Mouse (Mus musculus) spleen, adult 2 months (tissue): ENCODE results near the gene Nepro. TPM values are rescaled to one million over a fixed set of nuclear protein-coding genes. Genes with fewer than 3 reads are reported as not detected.

Experiments used
- DNase-seq, 2 experiments: peaks; one replicate each; pipeline versions ENCODE4 v3.0.0 to v3.0.0-alpha.2; 2012 to 2021; ENCODE audit warnings: low spot score in 2 of 2, low read depth in 1 of 2
- H3K27ac ChIP-seq: fragments of 200-500 bp; 2 replicates; pipeline ENCODE4 v1.5.1; 2012; ENCODE audit warnings: low read length, inconsistent platforms; ENCODE audit not compliant: insufficient read depth
- H3K27me3 ChIP-seq: fragments of 200-500 bp; 2 replicates; pipeline ENCODE4 v1.6.1; 2012; ENCODE audit warnings: mild to moderate bottlenecking, moderate library complexity, low read length, inconsistent platforms; ENCODE audit not compliant: control insufficient read depth, insufficient read depth
- H3K36me3 ChIP-seq: fragments of 200-500 bp; 2 replicates; pipeline ENCODE4 v1.6.1; 2012; ENCODE audit warnings: mild to moderate bottlenecking, low read length, inconsistent platforms; ENCODE audit not compliant: control insufficient read depth, insufficient read depth
- H3K4me1 ChIP-seq: fragments of 200-500 bp; 2 replicates; pipeline ENCODE4 v1.6.1; 2011; ENCODE audit warnings: inconsistent platforms; ENCODE audit not compliant: control insufficient read depth, insufficient read depth, insufficient read length
- H3K4me3 ChIP-seq: fragments of 200-500 bp; 2 replicates; pipeline ENCODE4 v1.5.1; 2011; ENCODE audit warnings: mild to moderate bottlenecking, inconsistent platforms; ENCODE audit not compliant: insufficient read depth, insufficient read length; ENCODE audit errors: extremely low read depth
- CTCF ChIP-seq: fragments of 200-500 bp; IDR thresholded peaks from 2 replicates; pipeline ENCODE4 v1.5.1; 2011; ENCODE audit warnings: mild to moderate bottlenecking, inconsistent platforms; ENCODE audit not compliant: insufficient read depth, insufficient read length, insufficient replicate concordance; ENCODE audit errors: extremely low read depth
- POLR2A ChIP-seq: fragments of 200-500 bp; IDR thresholded peaks from 2 replicates; pipeline ENCODE4 v1.6.1; 2011; ENCODE audit warnings: low read depth, low read length, inconsistent platforms
- whole genome bisulfite sequencing: fragments of 180-500 bp; shearing (Covaris S2); methylation state at CpG from one replicate; pipeline ENCODE4 v1.1.7; 2018; 5-methylcytosine and 5-hydroxymethylcytosine counted together
- polyA plus RNA-seq: library from polyadenylated mRNA; depleted of rRNA; stranded (reverse); fragments of >200 nt; gene quantifications from 2 replicates; pipeline ENCODE4 v1.2.3, GENCODE M21; 2012

The Nepro gene
- polyA plus RNA-seq, 1 experiment, result 2.2 TPM

- WGBS, result 77% methylated on average over 7 of the region's 7 CpGs
- Histone ChIP-seq H3K36me3 (no peaks in the 10 kb centered on the region), H3K27ac (no peak overlapping the region), H3K27me3 (no peaks in the 10 kb centered on the region), H3K4me1 (no peaks in the 10 kb centered on the region; the same call in 1 of the 2 replicates), H3K4me3 (no peak overlapping the region)
- no peak for DNase-seq
- no peak for TF ChIP-seq POLR2A
- TF ChIP-seq CTCF, result no peak
Observed at GRCm38 (mm10) chr16:44685401-44685800, 38.7 kb upstream of the Nepro start.

GRCm38 (mm10) chr16:44686991-44687718, 36.9 kb upstream of the Nepro start:
- TF ChIP-seq CTCF (no peak), POLR2A (no peak)
- 81% methylated on average over 20 of the region's 20 CpGs for WGBS
- Histone ChIP-seq H3K4me3 (no peak overlapping the region), H3K27ac (no peak overlapping the region), H3K36me3 (no peaks in the 10 kb centered on the region), H3K27me3 (no peaks in the 10 kb centered on the region), H3K4me1 (no peaks in the 10 kb centered on the region; the same call in 1 of the 2 replicates)
- DNase-seq, result no peak

GRCm38 (mm10) chr16:44687719-44688420, 36.2 kb upstream of the Nepro start:
- no peak for DNase-seq
- Histone ChIP-seq H3K27me3 (no peaks in the 10 kb centered on the region), H3K27ac (no peak overlapping the region), H3K4me1 (no peaks in the 10 kb centered on the region; the same call in 1 of the 2 replicates), H3K36me3 (no peaks in the 10 kb centered on the region), H3K4me3 (no peak overlapping the region; the same call in 1 of the 2 replicates)
- WGBS, result 18% methylated on average over 18 of the region's 18 CpGs
- TF ChIP-seq CTCF (no peak), POLR2A (no peak)

- no peak overlapping the region for H3K4me3 ChIP-seq
- WGBS, result 45% methylated on average over 4 of the region's 4 CpGs
- no peaks in the 10 kb centered on the region for H3K27me3 ChIP-seq
- TF ChIP-seq POLR2A (no peak), CTCF (no peak)
- H3K36me3 ChIP-seq, result no peaks in the 10 kb centered on the region
- no peaks in the 10 kb centered on the region; the same call in 1 of the 2 replicates for H3K4me1 ChIP-seq
- H3K27ac ChIP-seq, result no peak overlapping the region
- no peak for DNase-seq
Observed at GRCm38 (mm10) chr16:44688507-44688906, 35.6 kb upstream of the Nepro start.

GRCm38 (mm10) chr16:44690501-44690900, 33.6 kb upstream of the Nepro start:
- no peak overlapping the region for H3K4me3 ChIP-seq
- H3K27me3 ChIP-seq, result no peaks in the 10 kb centered on the region
- H3K36me3 ChIP-seq, result no peaks in the 10 kb centered on the region
- 79% methylated on average over 2 of the region's 2 CpGs for WGBS
- DNase-seq, result no peak
- no peaks in the 10 kb centered on the region; the same call in 1 of the 2 replicates for H3K4me1 ChIP-seq
- no peak for TF ChIP-seq CTCF
- TF ChIP-seq POLR2A, result no peak
- no peak overlapping the region for H3K27ac ChIP-seq

- no peak for DNase-seq
- TF ChIP-seq CTCF (no peak), POLR2A (no peak)
- WGBS, result 50% methylated on average over 2 of the region's 2 CpGs
- no peak overlapping the region for H3K4me3 ChIP-seq
- H3K36me3 ChIP-seq, result no peaks in the 10 kb centered on the region
- no peaks in the 10 kb centered on the region for H3K27me3 ChIP-seq
- H3K4me1 ChIP-seq, result no peaks in the 10 kb centered on the region; the same call in 1 of the 2 replicates
- H3K27ac ChIP-seq, result no peak overlapping the region
Observed at GRCm38 (mm10) chr16:44691066-44691465, 33.0 kb upstream of the Nepro start.
